Mouse (Mus musculus) spleen, adult 2 months (tissue): ENCODE measurements around the gene Fbxo9.

Source experiments
- CTCF ChIP-seq: fragments of 200-500 bp; IDR thresholded peaks from 2 replicates; pipeline ENCODE4 v1.5.1; 2011; ENCODE audit warnings: mild to moderate bottlenecking, inconsistent platforms; ENCODE audit not compliant: insufficient read depth, insufficient read length, insufficient replicate concordance; ENCODE audit errors: extremely low read depth
- POLR2A ChIP-seq: fragments of 200-500 bp; IDR thresholded peaks from 2 replicates; pipeline ENCODE4 v1.6.1; 2011; ENCODE audit warnings: low read depth, low read length, inconsistent platforms

GRCm38 (mm10) chr9:78032930-78033329, 75.9 kb downstream of the Fbxo9 start:
- TF ChIP-seq CTCF (no peak), POLR2A (no peak)
